In genomic region chr15:10470941-10471340, GRCm38 (mm10) we compare ENCODE assay signal across 8 mouse cellular contexts. TPM values are rescaled to one million over a fixed set of nuclear protein-coding genes. Genes with fewer than 3 reads are reported as not detected.
DNase-seq lines count a peak whose midpoint lies in the region; ATAC-seq lines count a peak whose summit lies in the region.

No protein-coding gene starts in this region.

- ATAC-seq in kidney, embryonic 14.5 days (ENCODE audit: low FRiP score, low TSS enrichment): peak; percentile 22
- peak; percentile 12 for ATAC-seq in hindbrain, embryonic 16.5 days
- ATAC-seq in midbrain, embryonic 16.5 days: no peak; the same call in 1 of the 2 replicates

- H3K4me2 ChIP-seq in kidney, embryonic 14.5 days (replicated peaks; ENCODE audit: low read depth, low read length): peak overlapping the region; percentile 83
- peak overlapping the region; percentile 83 for H3K4me2 ChIP-seq in hindbrain, embryonic 16.5 days (ENCODE audit: low read length)
- H3K4me2 ChIP-seq in midbrain, embryonic 16.5 days (ENCODE audit: low read length): peak overlapping the region; percentile 85

- H3K4me1 ChIP-seq in kidney, embryonic 14.5 days (ENCODE audit: control insufficient read depth, insufficient read depth, low read length): no peaks in the 10 kb centered on the region
- H3K4me1 ChIP-seq in hindbrain, embryonic 16.5 days (ENCODE audit: control insufficient read depth, insufficient read depth, low read depth, low read length): peaks cover 13% of the 10 kb centered on the region
- H3K4me1 ChIP-seq in midbrain, embryonic 16.5 days (ENCODE audit: control insufficient read depth, insufficient read depth, low read length): peaks cover 17% of the 10 kb centered on the region

- DNase-seq in kidney, postnatal 10 days: no peak
- DNase-seq in ZHBTc4 (ENCODE audit: low read depth, low spot score): peak; percentile 89
- DNase-seq in thymus, postnatal 0 days (ENCODE audit: low spot score): no peak
- no peak for DNase-seq in kidney, postnatal 25 days
- DNase-seq in frontal cortex, postnatal 25 days (ENCODE audit: low spot score in 2 of 2): no peak

- peak overlapping the region; percentile 87; the same call in 1 of the 2 replicates for H3K9ac ChIP-seq in kidney, embryonic 14.5 days (ENCODE audit: low read depth, low read length)
- peak overlapping the region; percentile 92 for H3K9ac ChIP-seq in hindbrain, embryonic 16.5 days (ENCODE audit: low read depth, low read length)
- peak overlapping the region; percentile 88 for H3K9ac ChIP-seq in midbrain, embryonic 16.5 days (ENCODE audit: low read depth, low read length)

- H3K36me3 ChIP-seq in kidney, embryonic 14.5 days (ENCODE audit: control insufficient read depth, insufficient read depth, low read length): peaks cover 13% of the 10 kb centered on the region
- peaks cover 6% of the 10 kb centered on the region for H3K36me3 ChIP-seq in hindbrain, embryonic 16.5 days (ENCODE audit: control insufficient read depth, insufficient read depth, low read length)
- peaks cover 5% of the 10 kb centered on the region; the same call in 1 of the 2 replicates for H3K36me3 ChIP-seq in midbrain, embryonic 16.5 days (ENCODE audit: control insufficient read depth, insufficient read depth, low read length)

- 6% methylated on average over 3 of the region's 3 CpGs for WGBS in kidney, embryonic 14.5 days
- 10% methylated on average over 3 of the region's 3 CpGs for WGBS in hindbrain, embryonic 16.5 days
- 5% methylated on average over 3 of the region's 3 CpGs for WGBS in midbrain, embryonic 16.5 days

- no peaks in the 10 kb centered on the region for H3K9me3 ChIP-seq in kidney, embryonic 14.5 days (ENCODE audit: control insufficient read depth, low read length)
- no peaks in the 10 kb centered on the region for H3K9me3 ChIP-seq in hindbrain, embryonic 16.5 days (ENCODE audit: control insufficient read depth, low read length)
- no peaks in the 10 kb centered on the region for H3K9me3 ChIP-seq in midbrain, embryonic 16.5 days (replicated peaks; ENCODE audit: control insufficient read depth, low read length, poor library complexity, severe bottlenecking)

- H3K4me3 ChIP-seq in kidney, embryonic 14.5 days (ENCODE audit: low read length): peak overlapping the region; percentile 81
- peak overlapping the region; percentile 80 for H3K4me3 ChIP-seq in hindbrain, embryonic 16.5 days (ENCODE audit: low read length)
- peak overlapping the region; percentile 93 for H3K4me3 ChIP-seq in midbrain, embryonic 16.5 days (ENCODE audit: low read depth, low read length)

- H3K27ac ChIP-seq in kidney, embryonic 14.5 days (ENCODE audit: low read depth, low read length): no peak overlapping the region
- no peak overlapping the region for H3K27ac ChIP-seq in hindbrain, embryonic 16.5 days (ENCODE audit: low read depth, low read length)
- H3K27ac ChIP-seq in midbrain, embryonic 16.5 days (ENCODE audit: low read length): no peak overlapping the region

- H3K27me3 ChIP-seq in kidney, embryonic 14.5 days (ENCODE audit: control insufficient read depth, insufficient read depth, low read length): no peaks in the 10 kb centered on the region
- H3K27me3 ChIP-seq in hindbrain, embryonic 16.5 days (replicated peaks; ENCODE audit: control insufficient read depth, insufficient read depth, low read length): no peaks in the 10 kb centered on the region
- H3K27me3 ChIP-seq in midbrain, embryonic 16.5 days (ENCODE audit: control insufficient read depth, insufficient read depth, low read depth, low read length): no peaks in the 10 kb centered on the region

RNA-seq across cellular contexts. Expression of gene Dnajc21, which starts 0.6 kb away (rescaled TPM):
- polyA plus RNA-seq in kidney, embryonic 14.5 days (2014; fragmentation: Nextera tagmentation; extraction: Ambion mirVana): 17.1 and 20.3 TPM in 2 replicates
- polyA plus RNA-seq in hindbrain, embryonic 16.5 days (2015; fragmentation: Nextera tagmentation; extraction: Ambion mirVana): 5.9 and 6.4 TPM in 2 replicates
- polyA plus RNA-seq in midbrain, embryonic 16.5 days (2015; fragmentation: Nextera tagmentation; extraction: Ambion mirVana): 8.3 and 8.5 TPM in 2 replicates
- 14.9 and 17.5 TPM in 2 replicates for polyA plus RNA-seq in thymus, postnatal 0 days (2015; fragmentation: Nextera tagmentation; extraction: Ambion mirVana)

RNA-seq across cellular contexts. Expression of gene Brix1, which starts 14.8 kb away (rescaled TPM):
- 127 and 165 TPM in 2 replicates for polyA plus RNA-seq in kidney, embryonic 14.5 days (2014; fragmentation: Nextera tagmentation; extraction: Ambion mirVana)
- 40.2 and 45.6 TPM in 2 replicates for polyA plus RNA-seq in hindbrain, embryonic 16.5 days (2015; fragmentation: Nextera tagmentation; extraction: Ambion mirVana)
- 54.8 and 62.7 TPM in 2 replicates for polyA plus RNA-seq in midbrain, embryonic 16.5 days (2015; fragmentation: Nextera tagmentation; extraction: Ambion mirVana)
- polyA plus RNA-seq in thymus, postnatal 0 days (2015; fragmentation: Nextera tagmentation; extraction: Ambion mirVana): 163 and 165 TPM in 2 replicates

RNA-seq across cellular contexts. Expression of gene Rad1, which starts 14.9 kb away (rescaled TPM):
- polyA plus RNA-seq in kidney, embryonic 14.5 days (2014; fragmentation: Nextera tagmentation; extraction: Ambion mirVana): 25.3 and 29.1 TPM in 2 replicates
- polyA plus RNA-seq in hindbrain, embryonic 16.5 days (2015; fragmentation: Nextera tagmentation; extraction: Ambion mirVana): 18.5 and 22.4 TPM in 2 replicates
- 20.1 and 24.2 TPM in 2 replicates for polyA plus RNA-seq in midbrain, embryonic 16.5 days (2015; fragmentation: Nextera tagmentation; extraction: Ambion mirVana)
- polyA plus RNA-seq in thymus, postnatal 0 days (2015; fragmentation: Nextera tagmentation; extraction: Ambion mirVana): 35.7 and 35.9 TPM in 2 replicates
